Mouse (Mus musculus) stomach, embryonic 14.5 days (tissue): ENCODE results near the gene Fam227b. TPM values are rescaled to one million over a fixed set of nuclear protein-coding genes. Genes with fewer than 3 reads are reported as not detected.

Experiments used
- ATAC-seq: fragments of 200-750 bp; cut with Nextera tagmentation; 2 replicates; pipeline ENCODE4 v1.8.0; 2017; ENCODE audit warnings: low read depth, moderate TSS enrichment; ENCODE audit not compliant: insufficient number of reproducible peaks, insufficient read depth, low FRiP score
- H3K27ac ChIP-seq: fragments of 300-500 bp; sonication (generic); 2 replicates; pipeline ENCODE4 v1.5.1; 2014; ENCODE audit warnings: mild to moderate bottlenecking, low read length, moderate library complexity, mixed read lengths
- H3K27me3 ChIP-seq: fragments of 300-500 bp; sonication (generic); 2 replicates; pipeline ENCODE4 v1.6.1; 2014; ENCODE audit warnings: low read length, control low read depth, mixed read lengths; ENCODE audit not compliant: control insufficient read depth, insufficient read depth
- H3K36me3 ChIP-seq: fragments of 300-500 bp; sonication (generic); 2 replicates; pipeline ENCODE4 v1.6.1; 2014; ENCODE audit warnings: mild to moderate bottlenecking, control low read depth, low read length, moderate library complexity, mixed read lengths; ENCODE audit not compliant: control insufficient read depth, insufficient read depth
- H3K4me1 ChIP-seq: fragments of 300-500 bp; sonication (generic); 2 replicates; pipeline ENCODE4 v1.6.1; 2014; ENCODE audit warnings: low read length, control low read depth, mixed read lengths; ENCODE audit not compliant: control insufficient read depth, insufficient read depth
- H3K4me2 ChIP-seq: fragments of 300-500 bp; sonication (generic); replicated peaks from 2 replicates; pipeline ENCODE4 v1.6.1; 2014; ENCODE audit warnings: low read depth, low read length, control low read depth
- H3K4me3 ChIP-seq: fragments of 300-500 bp; sonication (generic); 2 replicates; pipeline ENCODE4 v1.5.1; 2014; ENCODE audit warnings: low read depth, low read length, control low read depth
- H3K9ac ChIP-seq: fragments of 300-500 bp; sonication (generic); replicated peaks from 2 replicates; pipeline ENCODE4 v1.6.1; 2014; ENCODE audit warnings: low read depth, mild to moderate bottlenecking, control low read depth, low read length, moderate library complexity, mixed read lengths
- H3K9me3 ChIP-seq: fragments of 300-500 bp; sonication (generic); 2 replicates; pipeline ENCODE4 v1.6.1; 2016; ENCODE audit warnings: low read depth, low read length, control low read depth; ENCODE audit not compliant: control insufficient read depth
- WGBS: fragments of 180-500 bp; shearing (Covaris S2); extraction: QIAGEN DNeasy Blood & Tissue Kit; methylation state at CpG from one replicate; pipeline ENCODE4 v1.1.7; 2014; 5-methylcytosine and 5-hydroxymethylcytosine counted together
- polyA plus RNA-seq: library from polyadenylated mRNA; unstranded; fragments of >200 nt; fragmentation: Nextera tagmentation; extraction: Ambion mirVana; gene quantifications from 2 replicates; pipeline ENCODE4 v1.2.1, GENCODE M21; 2014

The Fam227b gene
- polyA plus RNA-seq, 1 experiment from 2014 or later: not detected

DNA sequence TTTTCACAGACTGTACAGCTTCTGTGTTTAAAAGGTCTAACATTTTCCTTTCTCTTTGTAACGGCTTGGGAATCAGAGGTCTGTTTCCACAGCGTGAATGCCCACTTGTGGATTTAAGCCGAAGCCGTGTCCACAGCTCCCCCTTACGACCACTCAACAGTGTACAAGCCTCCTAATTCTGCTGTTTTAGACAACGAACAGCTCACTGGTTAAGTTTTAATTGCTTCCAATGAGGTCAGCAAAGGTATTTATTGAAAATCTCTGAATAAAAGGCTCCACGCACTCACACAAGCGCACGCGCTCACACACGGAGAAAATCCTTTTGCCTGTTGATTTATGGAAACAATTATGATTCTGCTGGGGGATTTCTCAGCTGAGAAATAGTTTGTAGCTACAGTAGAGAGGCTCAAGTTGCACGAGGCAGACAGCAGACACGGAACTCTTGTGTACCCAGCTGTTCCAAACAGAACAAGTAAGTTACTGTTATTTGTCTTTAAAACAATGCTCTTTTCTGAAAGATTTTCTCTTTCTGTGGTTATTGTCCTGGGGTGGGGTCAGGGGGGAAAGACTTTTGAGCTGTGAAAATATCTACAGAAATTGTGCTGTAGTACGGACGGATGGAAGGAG, 117.3 kb downstream of the Fam227b start, which contains the start of gene Fgf7:
TSS of gene Fgf7 (plus strand) at position 280 of the 627 bp plus-strand sequence.
- Histone ChIP-seq H3K4me1 (peaks cover 9% of the 10 kb centered on the region), H3K36me3 (no peaks in the 10 kb centered on the region), H3K9me3 (no peaks in the 10 kb centered on the region), H3K4me3 (peak within 1 kb of the TSS; percentile 1; the same call in 1 of the 2 replicates), H3K27ac (peak within 1 kb of the TSS; percentile 21; the same call in 1 of the 2 replicates), H3K9ac (no peak within 1 kb of the TSS), H3K4me2 (peak within 1 kb of the TSS; percentile 35), H3K27me3 (no peaks in the 10 kb centered on the region)
- 31% methylated on average over 15 of the region's 15 CpGs for WGBS
- peak; percentile 35; the same call in 1 of the 2 replicates for ATAC-seq

DNA sequence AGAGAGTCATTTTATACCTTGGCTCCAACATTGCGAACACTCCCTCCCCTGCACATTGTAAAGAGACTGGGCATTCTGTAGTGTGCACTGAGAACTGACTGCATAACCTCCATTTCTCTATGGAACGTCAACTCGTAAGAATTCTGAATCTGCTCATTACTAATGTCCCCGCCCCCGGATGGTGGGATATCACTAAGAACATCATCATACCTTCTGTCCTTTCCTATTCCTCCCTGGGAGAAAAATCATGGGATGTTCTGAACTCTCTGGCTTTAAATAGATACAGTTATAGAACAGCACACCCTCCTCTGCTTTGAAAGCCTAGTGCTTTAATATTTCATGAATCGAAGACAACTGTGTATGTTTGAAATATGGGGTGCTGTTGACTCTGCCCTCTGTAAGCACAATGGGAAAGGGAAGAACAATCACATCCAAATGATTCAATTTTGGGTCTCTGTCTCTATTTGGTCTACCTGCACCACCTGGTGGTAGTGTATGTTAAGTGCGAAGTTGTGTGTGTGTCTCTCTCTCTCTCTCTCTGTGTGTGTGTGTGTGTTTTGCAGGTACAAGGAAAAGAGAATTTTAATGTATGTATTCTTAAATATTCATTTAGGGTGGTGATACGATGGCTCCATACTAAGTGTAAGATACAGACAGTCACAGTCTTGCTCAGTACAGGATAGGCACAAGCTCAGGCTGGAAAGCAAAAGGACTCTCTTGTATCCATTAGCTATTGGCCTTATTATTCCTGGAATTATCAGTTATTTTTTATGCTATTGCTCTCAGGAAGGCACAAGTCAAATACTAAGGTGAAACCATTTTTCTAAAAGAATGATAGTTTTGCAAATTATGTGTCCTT, 118.5 kb downstream of the Fam227b start:
- H3K27me3 ChIP-seq: no peaks in the 10 kb centered on the region
- H3K9ac ChIP-seq: no peak overlapping the region
- no peak overlapping the region for H3K4me3 ChIP-seq
- H3K9me3 ChIP-seq: no peaks in the 10 kb centered on the region
- H3K4me2 ChIP-seq: no peak overlapping the region
- ATAC-seq: 0 out of 2 replicates have a peak, but pooled peaks have one; percentile 30
- 74% methylated on average over 8 of the region's 8 CpGs for WGBS
- peaks cover 9% of the 10 kb centered on the region for H3K4me1 ChIP-seq
- no peak overlapping the region for H3K27ac ChIP-seq
- H3K36me3 ChIP-seq: no peaks in the 10 kb centered on the region

- peak overlapping the region; percentile 58; the same call in 1 of the 2 replicates for H3K27ac ChIP-seq
- no peaks in the 10 kb centered on the region for H3K9me3 ChIP-seq
- no peaks in the 10 kb centered on the region for H3K36me3 ChIP-seq
- no peak overlapping the region for H3K4me3 ChIP-seq
- H3K9ac ChIP-seq: no peak overlapping the region
- ATAC-seq: peak; percentile 18; the same call in 1 of the 2 replicates
- H3K27me3 ChIP-seq: no peaks in the 10 kb centered on the region
- H3K4me2 ChIP-seq: no peak overlapping the region
- peaks cover 9% of the 10 kb centered on the region for H3K4me1 ChIP-seq
- WGBS: 40% methylated on average over 8 of the region's 8 CpGs
These were observed 120.5 kb downstream of the Fam227b start for GRCm38 (mm10) chr2:126031186-126031900.

DNA sequence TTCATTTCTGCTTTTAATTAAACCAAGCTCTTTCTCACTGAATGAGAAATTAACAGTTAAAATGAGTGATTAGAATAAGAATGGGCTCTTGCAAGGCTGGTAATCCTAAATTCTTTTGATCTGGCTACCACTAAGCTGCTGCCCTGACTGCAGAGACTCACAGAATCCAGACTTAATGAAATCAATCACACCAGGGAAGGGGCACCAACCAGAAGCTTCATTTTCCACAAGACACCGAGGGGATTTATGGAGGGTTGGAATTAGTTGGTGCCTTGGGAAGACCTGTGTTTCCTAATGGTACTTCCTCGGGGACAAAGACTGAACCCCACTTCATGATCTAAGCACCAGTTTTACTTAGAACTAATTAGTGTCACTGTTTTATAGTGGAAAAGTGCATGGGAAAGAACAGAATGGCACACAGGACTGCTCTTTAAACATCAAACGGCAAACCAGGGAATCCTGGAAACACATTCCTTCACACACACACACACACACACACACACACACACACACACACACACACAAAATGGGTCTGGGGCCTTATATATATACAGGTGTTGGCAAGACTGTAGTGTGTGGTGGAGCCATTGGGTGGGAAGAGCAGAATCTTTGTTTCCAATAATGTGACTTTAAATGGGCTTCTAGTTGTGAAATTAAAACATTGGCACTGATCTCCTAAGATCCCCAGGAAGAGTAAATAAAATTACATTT, 135.9 kb downstream of the Fam227b start:
- Histone ChIP-seq H3K27me3 (no peaks in the 10 kb centered on the region), H3K9me3 (no peaks in the 10 kb centered on the region), H3K4me1 (no peaks in the 10 kb centered on the region), H3K9ac (no peak overlapping the region), H3K27ac (no peak overlapping the region), H3K36me3 (no peaks in the 10 kb centered on the region), H3K4me2 (no peak overlapping the region), H3K4me3 (no peak overlapping the region)
- ATAC-seq: no peak
- WGBS: 54% methylated on average over 3 of the region's 3 CpGs

- Histone ChIP-seq H3K36me3 (no peaks in the 10 kb centered on the region), H3K27me3 (no peaks in the 10 kb centered on the region), H3K27ac (no peak overlapping the region), H3K4me3 (no peak overlapping the region), H3K4me1 (no peaks in the 10 kb centered on the region), H3K4me2 (no peak overlapping the region), H3K9ac (no peak overlapping the region), H3K9me3 (no peaks in the 10 kb centered on the region)
- no peak for ATAC-seq
- WGBS: 50% methylated on average over 12 of the region's 12 CpGs
These were observed 136.7 kb downstream of the Fam227b start for GRCm38 (mm10) chr2:126014989-126015710.

- Histone ChIP-seq H3K4me3 (no peak overlapping the region), H3K4me2 (no peak overlapping the region), H3K27ac (no peak overlapping the region), H3K4me1 (no peaks in the 10 kb centered on the region), H3K9me3 (no peaks in the 10 kb centered on the region), H3K27me3 (no peaks in the 10 kb centered on the region), H3K9ac (no peak overlapping the region), H3K36me3 (no peaks in the 10 kb centered on the region)
- WGBS: 74% methylated on average over 2 of the region's 2 CpGs
- no peak for ATAC-seq
These were observed 145.1 kb downstream of the Fam227b start for GRCm38 (mm10) chr2:126006742-126007141.

GRCm38 (mm10) chr2:126006088-126006487, 145.7 kb downstream of the Fam227b start:
- H3K4me2 ChIP-seq: no peak overlapping the region
- H3K9ac ChIP-seq: no peak overlapping the region
- 34% methylated on average over 3 of the region's 3 CpGs for WGBS
- no peaks in the 10 kb centered on the region for H3K4me1 ChIP-seq
- no peak overlapping the region for H3K27ac ChIP-seq
- H3K36me3 ChIP-seq: no peaks in the 10 kb centered on the region
- H3K27me3 ChIP-seq: no peaks in the 10 kb centered on the region
- H3K4me3 ChIP-seq: no peak overlapping the region
- peak; percentile 42; the same call in 1 of the 2 replicates for ATAC-seq
- H3K9me3 ChIP-seq: no peaks in the 10 kb centered on the region
